Mouse (Mus musculus): ENCODE data around the gene Ift22.
"Not testable (repeated sequence)": the region's sequence is repeated elsewhere in the genome, so short reads cannot be mapped to it uniquely, and the experiment has no call there.

Ift22 gene

GRCm38 (mm10) chr5:136947874-136948273 lies 39.9 kb downstream of the Ift22 start:
- in situ Hi-C loops (cut with MboI), result no loop called here

GRCm38 (mm10) chr5:136949551-136950336 lies 41.8 kb downstream of the Ift22 start:
- in situ Hi-C loops (cut with MboI), result not testable (repeated sequence)

GRCm38 (mm10) chr5:136950521-136950920 lies 42.6 kb downstream of the Ift22 start:
- in situ Hi-C loops (cut with MboI), result no loop called here

GRCm38 (mm10) chr5:136952153-136952552 lies 44.2 kb downstream of the Ift22 start:
- in situ Hi-C loops (cut with MboI), result no loop called here

- in situ Hi-C loops (cut with MboI), result no loop called here
These were observed 45.1 kb downstream of the Ift22 start, which contains the start of gene Fis1 for GRCm38 (mm10) chr5:136953015-136953414. Gene Fis1 (plus strand): TSS chr5:136953275.

GRCm38 (mm10) chr5:136953440-136953951 lies 45.5 kb downstream of the Ift22 start:
- in situ Hi-C loops (cut with MboI), result no loop called here

- in situ Hi-C loops (cut with MboI), result no loop called here
These were observed 47.7 kb downstream of the Ift22 start for GRCm38 (mm10) chr5:136955622-136956021.

GRCm38 (mm10) chr5:136957250-136957649 lies 49.3 kb downstream of the Ift22 start:
- in situ Hi-C loops (cut with MboI), result no loop called here

- in situ Hi-C loops (cut with MboI), result no loop called here
These were observed 51.1 kb downstream of the Ift22 start for GRCm38 (mm10) chr5:136958991-136959605.

GRCm38 (mm10) chr5:136960053-136960452 lies 52.1 kb downstream of the Ift22 start:
- in situ Hi-C loops (cut with MboI), result no loop called here

GRCm38 (mm10) chr5:136961334-136961982 lies 53.5 kb downstream of the Ift22 start:
- in situ Hi-C loops (cut with MboI), result no loop called here

GRCm38 (mm10) chr5:136961983-136962461 lies 54.1 kb downstream of the Ift22 start:
- in situ Hi-C loops (cut with MboI), result no loop called here

- in situ Hi-C loops (cut with MboI), result no loop called here
These were observed 54.6 kb downstream of the Ift22 start for GRCm38 (mm10) chr5:136962501-136962900.

GRCm38 (mm10) chr5:136962966-136963540 lies 55.1 kb downstream of the Ift22 start:
- in situ Hi-C loops (cut with MboI), result no loop called here
